Mouse (Mus musculus) midbrain, embryonic 16.5 days (tissue): ENCODE data around the gene Fam234b. TPM values are rescaled to one million over a fixed set of nuclear protein-coding genes. Genes with fewer than 3 reads are reported as not detected.

Source experiments
- ATAC-seq: fragments of 200-750 bp; cut with Nextera tagmentation; 2 replicates; pipeline ENCODE4 v1.8.0; 2017; ENCODE audit warnings: moderate TSS enrichment
- H3K27ac ChIP-seq: fragments of 300-500 bp; sonication (generic); 2 replicates; pipeline ENCODE4 v1.5.1; 2014; ENCODE audit warnings: mild to moderate bottlenecking, low read length, mixed read lengths
- H3K27me3 ChIP-seq: fragments of 300-500 bp; sonication (generic); 2 replicates; pipeline ENCODE4 v1.6.1; 2014; ENCODE audit warnings: low read depth, low read length, mixed read lengths; ENCODE audit not compliant: control insufficient read depth, insufficient read depth
- H3K36me3 ChIP-seq: fragments of 300-500 bp; sonication (generic); 2 replicates; pipeline ENCODE4 v1.6.1; 2014; ENCODE audit warnings: mild to moderate bottlenecking, low read length, moderate library complexity, mixed read lengths; ENCODE audit not compliant: control insufficient read depth, insufficient read depth
- H3K4me1 ChIP-seq: fragments of 300-500 bp; sonication (generic); 2 replicates; pipeline ENCODE4 v1.6.1; 2014; ENCODE audit warnings: mild to moderate bottlenecking, low read length, mixed read lengths; ENCODE audit not compliant: control insufficient read depth, insufficient read depth
- H3K4me2 ChIP-seq: fragments of 300-500 bp; sonication (generic); 2 replicates; pipeline ENCODE4 v1.6.1; 2014; ENCODE audit warnings: mild to moderate bottlenecking, low read length, mixed read lengths
- H3K4me3 ChIP-seq: fragments of 300-500 bp; sonication (generic); 2 replicates; pipeline ENCODE4 v1.5.1; 2014; ENCODE audit warnings: low read depth, mild to moderate bottlenecking, low read length, moderate library complexity, mixed read lengths
- H3K9ac ChIP-seq: fragments of 300-500 bp; sonication (generic); 2 replicates; pipeline ENCODE4 v1.6.1; 2014; ENCODE audit warnings: low read depth, low read length, mixed read lengths
- H3K9me3 ChIP-seq: fragments of 300-500 bp; sonication (generic); replicated peaks from 2 replicates; pipeline ENCODE4 v1.6.1; 2014; ENCODE audit warnings: mild to moderate bottlenecking, low read length, mixed read lengths; ENCODE audit not compliant: control insufficient read depth, poor library complexity, severe bottlenecking
- WGBS: fragments of 180-500 bp; shearing (Covaris S2); extraction: QIAGEN DNeasy Blood & Tissue Kit; methylation state at CpG from one replicate; pipeline ENCODE4 v1.1.7; 2014; 5-methylcytosine and 5-hydroxymethylcytosine counted together
- polyA plus RNA-seq: library from polyadenylated mRNA; unstranded; fragments of >200 nt; fragmentation: Nextera tagmentation; extraction: Ambion mirVana; gene quantifications from 2 replicates; pipeline ENCODE4 v1.2.1, GENCODE M21; 2015

Gene Fam234b
- polyA plus RNA-seq, 1 experiment from 2014 or later: 139 TPM

- Histone ChIP-seq H3K9me3 (no peaks in the 10 kb centered on the region), H3K36me3 (no peaks in the 10 kb centered on the region), H3K4me3 (no peak overlapping the region), H3K27me3 (no peaks in the 10 kb centered on the region), H3K4me2 (no peak overlapping the region), H3K9ac (no peak overlapping the region), H3K4me1 (no peaks in the 10 kb centered on the region), H3K27ac (no peak overlapping the region)
- ATAC-seq: no peak
- WGBS: 89% methylated on average over 9 of the region's 9 CpGs
Observed at GRCm38 (mm10) chr6:135261124-135261523, 63.3 kb downstream of the Fam234b start.

GRCm38 (mm10) chr6:135262565-135262964 lies 64.8 kb downstream of the Fam234b start:
- Histone ChIP-seq H3K9ac (no peak overlapping the region), H3K27ac (no peak overlapping the region), H3K9me3 (no peaks in the 10 kb centered on the region), H3K4me1 (no peaks in the 10 kb centered on the region), H3K36me3 (no peaks in the 10 kb centered on the region), H3K4me3 (no peak overlapping the region), H3K27me3 (no peaks in the 10 kb centered on the region), H3K4me2 (no peak overlapping the region)
- 88% methylated on average over 2 of the region's 2 CpGs for WGBS
- ATAC-seq: no peak

GRCm38 (mm10) chr6:135264136-135264535 lies 66.4 kb downstream of the Fam234b start:
- Histone ChIP-seq H3K27me3 (no peaks in the 10 kb centered on the region), H3K9me3 (no peaks in the 10 kb centered on the region)
- 98% methylated on average over 6 of the region's 6 CpGs for WGBS

GRCm38 (mm10) chr6:135266056-135266455 lies 68.3 kb downstream of the Fam234b start:
- H3K4me1 ChIP-seq: peaks cover 3% of the 10 kb centered on the region; the same call in 1 of the 2 replicates
- ATAC-seq: no peak
- no peak overlapping the region for H3K9ac ChIP-seq
- H3K4me3 ChIP-seq: no peak overlapping the region
- no peaks in the 10 kb centered on the region for H3K9me3 ChIP-seq
- no peak overlapping the region for H3K4me2 ChIP-seq
- no peaks in the 10 kb centered on the region for H3K36me3 ChIP-seq
- WGBS: 96% methylated on average over 1 of the region's 1 CpGs
- no peaks in the 10 kb centered on the region for H3K27me3 ChIP-seq
- H3K27ac ChIP-seq: no peak overlapping the region

More at GRCm38 (mm10) chr6:135264136-135264535, 66.4 kb downstream of the Fam234b start:
- no peak overlapping the region for H3K9ac ChIP-seq
- ATAC-seq: no peak
- H3K36me3 ChIP-seq: no peaks in the 10 kb centered on the region
- no peaks in the 10 kb centered on the region for H3K4me1 ChIP-seq
- no peak overlapping the region for H3K4me2 ChIP-seq
- no peak overlapping the region for H3K4me3 ChIP-seq
- H3K27ac ChIP-seq: no peak overlapping the region

GRCm38 (mm10) chr6:135267221-135267620 lies 69.4 kb downstream of the Fam234b start:
- WGBS: 80% methylated on average over 3 of the region's 3 CpGs
- Histone ChIP-seq H3K27me3 (no peaks in the 10 kb centered on the region), H3K4me1 (peaks cover 3% of the 10 kb centered on the region; the same call in 1 of the 2 replicates), H3K9me3 (no peaks in the 10 kb centered on the region), H3K36me3 (no peaks in the 10 kb centered on the region), H3K27ac (no peak overlapping the region), H3K9ac (no peak overlapping the region), H3K4me2 (no peak overlapping the region), H3K4me3 (no peak overlapping the region)
- ATAC-seq: no peak

GRCm38 (mm10) chr6:135268392-135268791 lies 70.6 kb downstream of the Fam234b start:
- no peak overlapping the region for H3K4me3 ChIP-seq
- ATAC-seq: no peak

GRCm38 (mm10) chr6:135269626-135270025 lies 71.8 kb downstream of the Fam234b start:
- peak; percentile 54; the same call in 1 of the 2 replicates for ATAC-seq
- no peak overlapping the region for H3K27ac ChIP-seq
- H3K9me3 ChIP-seq: no peaks in the 10 kb centered on the region
- H3K36me3 ChIP-seq: no peaks in the 10 kb centered on the region
- H3K27me3 ChIP-seq: no peaks in the 10 kb centered on the region
- no peak overlapping the region for H3K4me3 ChIP-seq
- peaks cover 3% of the 10 kb centered on the region; the same call in 1 of the 2 replicates for H3K4me1 ChIP-seq
- WGBS: 22% methylated on average over 6 of the region's 6 CpGs
- no peak overlapping the region for H3K4me2 ChIP-seq
- no peak overlapping the region for H3K9ac ChIP-seq

More at GRCm38 (mm10) chr6:135268392-135268791, 70.6 kb downstream of the Fam234b start:
- Histone ChIP-seq H3K4me1 (peaks cover 3% of the 10 kb centered on the region; the same call in 1 of the 2 replicates), H3K27ac (no peak overlapping the region), H3K9me3 (no peaks in the 10 kb centered on the region), H3K9ac (no peak overlapping the region), H3K4me2 (no peak overlapping the region), H3K27me3 (no peaks in the 10 kb centered on the region), H3K36me3 (no peaks in the 10 kb centered on the region)

- Histone ChIP-seq H3K9ac (no peak overlapping the region), H3K36me3 (no peaks in the 10 kb centered on the region), H3K27ac (no peak overlapping the region), H3K4me3 (no peak overlapping the region), H3K27me3 (no peaks in the 10 kb centered on the region), H3K4me2 (no peak overlapping the region), H3K4me1 (peaks cover 3% of the 10 kb centered on the region; the same call in 1 of the 2 replicates), H3K9me3 (no peaks in the 10 kb centered on the region)
- WGBS: 59% methylated on average over 2 of the region's 2 CpGs
- ATAC-seq: no peak
Observed at GRCm38 (mm10) chr6:135271761-135272160, 74.0 kb downstream of the Fam234b start.

GRCm38 (mm10) chr6:135273066-135273465 lies 75.3 kb downstream of the Fam234b start:
- Histone ChIP-seq H3K36me3 (no peaks in the 10 kb centered on the region), H3K4me2 (no peak overlapping the region), H3K27me3 (no peaks in the 10 kb centered on the region), H3K4me3 (no peak overlapping the region), H3K9me3 (no peaks in the 10 kb centered on the region), H3K27ac (no peak overlapping the region), H3K4me1 (peaks cover 3% of the 10 kb centered on the region; the same call in 1 of the 2 replicates), H3K9ac (no peak overlapping the region)
- WGBS: 94% methylated on average over 6 of the region's 6 CpGs
- no peak for ATAC-seq
